Mouse (Mus musculus): ENCODE measurements around the gene Tbc1d8.

GRCm38 (mm10) chr1:39468982-39469381 lies 9.6 kb downstream of the Tbc1d8 start:
- no peak for TF ChIP-seq CTCF (conservative IDR thresholded peaks at IDR 0.05; ENCODE audit: insufficient read depth, insufficient read length, low read depth, low read length)
- TF ChIP-seq POLR2A (IDR thresholded peaks at IDR 0.05; ENCODE audit: low read depth, low read length), result no peak

All from kidney, adult 2 months (tissue).